Mouse (Mus musculus): ENCODE measurements at regions not wholly inside any gene's neighbourhood (a gene's known extent, or its start where the extent isn't known, plus 50 kb on each side); places are given as distances from the start of the nearest gene placed in this dataset.

GRCm38 (mm10) chr13:31503832-31504231, 52.1 kb upstream of the Foxq1 start:
- no peak for ATAC-seq (ENCODE audit: insufficient number of reproducible peaks, low FRiP score)
- no peaks in the 10 kb centered on the region for H3K4me1 ChIP-seq (replicated peaks)
- H3K27me3 ChIP-seq (replicated peaks): no peaks in the 10 kb centered on the region
- no peaks in the 10 kb centered on the region for H3K36me3 ChIP-seq
- no peaks in the 10 kb centered on the region for H3K9me3 ChIP-seq (replicated peaks)
- 75% methylated on average over 11 of the region's 11 CpGs for WGBS
- no peak overlapping the region for H3K4me2 ChIP-seq
- no peak overlapping the region for H3K27ac ChIP-seq (ENCODE audit: poor library complexity, severe bottlenecking)
- no peak overlapping the region for H3K9ac ChIP-seq
- no peak overlapping the region for H3K4me3 ChIP-seq

GRCm38 (mm10) chr13:31504316-31504715, 51.6 kb upstream of the Foxq1 start:
- 78% methylated on average over 6 of the region's 7 CpGs for WGBS
- H3K9ac ChIP-seq: no peak overlapping the region
- H3K4me1 ChIP-seq (replicated peaks): no peaks in the 10 kb centered on the region
- no peak for ATAC-seq (ENCODE audit: insufficient number of reproducible peaks, low FRiP score)
- H3K4me3 ChIP-seq: no peak overlapping the region
- H3K27ac ChIP-seq (ENCODE audit: poor library complexity, severe bottlenecking): no peak overlapping the region
- no peaks in the 10 kb centered on the region for H3K27me3 ChIP-seq (replicated peaks)
- no peaks in the 10 kb centered on the region for H3K9me3 ChIP-seq (replicated peaks)
- H3K4me2 ChIP-seq: no peak overlapping the region
- H3K36me3 ChIP-seq: no peaks in the 10 kb centered on the region

GRCm38 (mm10) chr13:31505386-31505785, 50.5 kb upstream of the Foxq1 start:
- Histone ChIP-seq H3K27me3 (replicated peaks) (no peaks in the 10 kb centered on the region), H3K4me3 (no peak overlapping the region), H3K9ac (no peak overlapping the region), H3K27ac (ENCODE audit: poor library complexity, severe bottlenecking) (no peak overlapping the region), H3K36me3 (no peaks in the 10 kb centered on the region), H3K4me1 (replicated peaks) (no peaks in the 10 kb centered on the region), H3K9me3 (replicated peaks) (no peaks in the 10 kb centered on the region), H3K4me2 (no peak overlapping the region)
- WGBS: 71% methylated on average over 10 of the region's 10 CpGs
- ATAC-seq (ENCODE audit: insufficient number of reproducible peaks, low FRiP score): no peak

Measured in heart, embryonic 12.5 days (tissue).